Mouse (Mus musculus) CH12.LX (cell line): ENCODE results near the gene Atg10. TPM values are rescaled to one million over a fixed set of nuclear protein-coding genes. Genes with fewer than 3 reads are reported as not detected.

Experiments used
- DNase-seq: peaks from one replicate; pipeline ENCODE4 v3.0.0-alpha.2; 2013; ENCODE audit errors: extremely low read depth
- H3K27ac ChIP-seq: 2 replicates; pipeline ENCODE4 v1.5.1; 2012; ENCODE audit warnings: low read depth, mild to moderate bottlenecking, control low read depth, moderate library complexity; ENCODE audit not compliant: insufficient read depth
- H3K27me3 ChIP-seq: replicated peaks from 2 replicates; pipeline ENCODE3; 2012; ENCODE audit warnings: inconsistent platforms
- H3K36me3 ChIP-seq, 2 experiments: replicated peaks in 1 of 2; 2 replicates each; pipeline versions ENCODE3 to v1.6.1; 2012; ENCODE audit warnings: inconsistent platforms in 1 of 2, low read length in 1 of 2, mild to moderate bottlenecking in 1 of 2, mixed read lengths in 1 of 2, moderate library complexity in 1 of 2; ENCODE audit not compliant: control insufficient read depth in 1 of 2, insufficient read depth in 1 of 2
- H3K4me1 ChIP-seq, 2 experiments: 2 replicates each; pipeline ENCODE4 v1.6.1; 2012; ENCODE audit warnings: inconsistent platforms in 1 of 2, moderate library complexity in 1 of 2; ENCODE audit not compliant: insufficient read depth in 2 of 2, control insufficient read depth in 1 of 2
- H3K4me2 ChIP-seq: 2 replicates; pipeline ENCODE4 v1.6.1; 2012; ENCODE audit warnings: low read depth, mild to moderate bottlenecking, control low read depth; ENCODE audit not compliant: poor library complexity, insufficient read depth, severe bottlenecking
- H3K4me3 ChIP-seq, 3 experiments: fragments of 150-350 bp in 1 of 3; sonication (generic) in 1 of 3; replicated peaks in 1 of 3; 2 replicates each; pipeline versions ENCODE3 to v1.5.1; 2011 to 2012; ENCODE audit warnings: low read depth in 2 of 3, low read length in 2 of 3, mild to moderate bottlenecking in 2 of 3, moderate library complexity in 2 of 3, control low read depth in 1 of 3, improper control_type of control experiment in 1 of 3, inconsistent platforms in 1 of 3, mixed read lengths in 1 of 3; ENCODE audit not compliant: poor library complexity in 1 of 3
- H3K79me2 ChIP-seq: replicated peaks from 2 replicates; pipeline ENCODE4 v1.6.1; 2012; ENCODE audit warnings: mild to moderate bottlenecking, moderate library complexity; ENCODE audit not compliant: control insufficient read depth, poor library complexity, insufficient read depth, severe bottlenecking; ENCODE audit errors: extremely low read depth
- H3K9ac ChIP-seq: 2 replicates; pipeline ENCODE4 v1.6.1; 2012; ENCODE audit warnings: low read depth, mild to moderate bottlenecking, control low read depth, moderate library complexity; ENCODE audit not compliant: insufficient read depth
- H3K9me3 ChIP-seq: replicated peaks from 2 replicates; pipeline ENCODE3; 2012; ENCODE audit warnings: low read length, inconsistent platforms, mixed read lengths
- BHLHE40 ChIP-seq: IDR thresholded peaks from 2 replicates; pipeline ENCODE4 v1.6.1; 2011; ENCODE audit warnings: mild to moderate bottlenecking, low read depth, low read length, improper control_type of control experiment
- CHD1 ChIP-seq: IDR thresholded peaks from 2 replicates; pipeline ENCODE4 v1.6.1; 2012; ENCODE audit warnings: low read depth, low read length, improper control_type of control experiment, inconsistent platforms
- CHD2 ChIP-seq: IDR thresholded peaks from 2 replicates; pipeline ENCODE4 v1.6.1; 2011; ENCODE audit warnings: low read length, improper control_type of control experiment
- CTCF ChIP-seq, 2 experiments: IDR thresholded peaks in 1 of 2; conservative IDR thresholded peaks in 1 of 2; 2 replicates each; pipeline ENCODE4 v1.5.1; 2011 to 2012; ENCODE audit warnings: low read depth in 2 of 2, low read length in 2 of 2, improper control_type of control experiment in 1 of 2, inconsistent platforms in 1 of 2, mild to moderate bottlenecking in 1 of 2, moderate library complexity in 1 of 2
- ETS1 ChIP-seq: conservative IDR thresholded peaks from 2 replicates; pipeline ENCODE4 v1.6.1; 2012; ENCODE audit warnings: low read depth, mild to moderate bottlenecking, inconsistent platforms, low read length, improper control_type of control experiment, moderate library complexity
- GABPA ChIP-seq: IDR thresholded peaks from 2 replicates; pipeline ENCODE4 v1.6.1; 2012; ENCODE audit warnings: low read depth, low read length, improper control_type of control experiment, inconsistent platforms; ENCODE audit not compliant: insufficient replicate concordance
- JUN ChIP-seq: IDR thresholded peaks from 2 replicates; pipeline ENCODE4 v1.6.1; 2011; ENCODE audit warnings: low read depth, mild to moderate bottlenecking, low read length, improper control_type of control experiment, moderate library complexity; ENCODE audit not compliant: insufficient read depth
- KAT2A ChIP-seq: IDR thresholded peaks from 2 replicates; pipeline ENCODE4 v1.6.1; 2012; ENCODE audit warnings: low read length, improper control_type of control experiment, inconsistent platforms; ENCODE audit not compliant: insufficient replicate concordance
- MAFK ChIP-seq: IDR thresholded peaks from 2 replicates; pipeline ENCODE4 v1.6.1; 2011; ENCODE audit warnings: low read length, improper control_type of control experiment; ENCODE audit not compliant: insufficient replicate concordance
- MAZ ChIP-seq: IDR thresholded peaks from 2 replicates; pipeline ENCODE4 v1.6.1; 2012; ENCODE audit warnings: low read depth, mild to moderate bottlenecking, inconsistent platforms, low read length, improper control_type of control experiment, moderate library complexity
- MEF2A ChIP-seq: IDR thresholded peaks from 2 replicates; pipeline ENCODE4 v1.6.1; 2014; ENCODE audit warnings: low read depth, mild to moderate bottlenecking, inconsistent platforms, low read length, improper control_type of control experiment, borderline replicate concordance
- NELFE ChIP-seq: IDR thresholded peaks from 2 replicates; pipeline ENCODE4 v1.6.1; 2011; ENCODE audit warnings: low read depth, low read length, improper control_type of control experiment
- NRF1 ChIP-seq: IDR thresholded peaks from 2 replicates; pipeline ENCODE4 v1.6.1; 2014; ENCODE audit warnings: low read depth, mild to moderate bottlenecking, inconsistent platforms, low read length, improper control_type of control experiment, moderate library complexity
- POLR2AphosphoS2 ChIP-seq: IDR thresholded peaks from 2 replicates; pipeline ENCODE4 v1.6.1; 2011; ENCODE audit warnings: low read depth, low read length, improper control_type of control experiment
- RCOR1 ChIP-seq: conservative IDR thresholded peaks from 2 replicates; pipeline ENCODE4 v1.6.1; 2012; ENCODE audit warnings: low read depth, mild to moderate bottlenecking, inconsistent platforms, low read length, improper control_type of control experiment
- SIN3A ChIP-seq: IDR thresholded peaks from 2 replicates; pipeline ENCODE4 v1.6.1; 2012; ENCODE audit warnings: low read length, improper control_type of control experiment, inconsistent platforms
- SMC3 ChIP-seq: IDR thresholded peaks from 2 replicates; pipeline ENCODE4 v1.6.1; 2011; ENCODE audit warnings: low read depth, low read length, improper control_type of control experiment
- TBP ChIP-seq: conservative IDR thresholded peaks from 2 replicates; pipeline ENCODE4 v1.6.1; 2011; ENCODE audit warnings: low read depth, low read length, improper control_type of control experiment
- TCF12 ChIP-seq: IDR thresholded peaks from 2 replicates; pipeline ENCODE4 v1.6.1; 2014; ENCODE audit warnings: low read depth, mild to moderate bottlenecking, inconsistent platforms, low read length, improper control_type of control experiment
- USF1 ChIP-seq: IDR thresholded peaks from 2 replicates; pipeline ENCODE4 v1.6.1; 2014; ENCODE audit warnings: low read depth, mild to moderate bottlenecking, inconsistent platforms, low read length, improper control_type of control experiment
- ZKSCAN1 ChIP-seq: IDR thresholded peaks from 2 replicates; pipeline ENCODE4 v1.6.1; 2012; ENCODE audit warnings: low read depth, inconsistent platforms, low read length, improper control_type of control experiment, borderline replicate concordance
- ZMIZ1 ChIP-seq: IDR thresholded peaks from 2 replicates; pipeline ENCODE4 v1.6.1; 2012; ENCODE audit warnings: low read depth, mild to moderate bottlenecking, inconsistent platforms, low read length, improper control_type of control experiment
- dilution Hi-C: fragments of 300-500 bp; cut with MboI; formaldehyde crosslinking; loops from 2 replicates; pipeline ENCODE4 v1.14.3; 2020; ENCODE audit warnings: low sequenced_read_pairs; ENCODE audit not compliant: extremely low pct_unique_long_range_greater_than_20kb, extremely low pct_ligation_motif_present
- in situ Hi-C: fragments of 300-500 bp; cut with MboI; formaldehyde crosslinking; loops from 3 replicates; pipeline ENCODE4 v1.14.3; 2019; ENCODE audit warnings: low sequenced_read_pairs, low pct_ligation_motif_present, low pct_unique_long_range_greater_than_20kb, mixed read lengths
- polyA plus RNA-seq: library from polyadenylated mRNA; unstranded; fragments of >175 nt; gene quantifications from 2 replicates; pipeline ENCODE4 v1.2.1, GENCODE M21; 2012; ENCODE audit warnings: low read depth; ENCODE audit not compliant: insufficient read length
- total RNA-seq, 2 experiments: library from RNA; depleted of rRNA; stranded (reverse); fragments of 300-350 nt in 1 of 2; fragments of >200 nt in 1 of 2; gene quantifications; 2 replicates each; pipeline ENCODE4 v1.2.3; 2012 to 2014

The Atg10 gene
- total and polyA plus RNA-seq, 3 experiments = 3.4 to 7.2 (median 4.2) TPM

GRCm38 (mm10) chr13:91040421-91040820 lies 183.3 kb downstream of the Atg10 start:
- Histone ChIP-seq H3K27ac (no peak overlapping the region), H3K4me1 (no peaks in the 10 kb centered on the region; a peak in 1 of 4 replicates), H3K27me3 (no peaks in the 10 kb centered on the region), H3K4me2 (no peak overlapping the region), H3K9me3 (no peaks in the 10 kb centered on the region), H3K4me3 (no peak overlapping the region), H3K9ac (no peak overlapping the region), H3K36me3 (no peaks in the 10 kb centered on the region), H3K79me2 (no peaks in the 10 kb centered on the region)
- dilution Hi-C loops (no loop called here), in situ Hi-C loops (no loop called here)
- DNase-seq = no peak
- no peak for TF ChIP-seq ZMIZ1

GRCm38 (mm10) chr13:91039201-91039807 lies 184.5 kb downstream of the Atg10 start:
- dilution Hi-C loops = no loop called here
- in situ Hi-C loops = no loop called here
- no peak overlapping the region for H3K4me3 ChIP-seq
- H3K9ac ChIP-seq = no peak overlapping the region
- no peaks in the 10 kb centered on the region for H3K9me3 ChIP-seq
- H3K27ac ChIP-seq = no peak overlapping the region
- H3K4me1 ChIP-seq = no peaks in the 10 kb centered on the region; a peak in 1 of 4 replicates
- H3K4me2 ChIP-seq = no peak overlapping the region
- no peaks in the 10 kb centered on the region for H3K36me3 ChIP-seq
- no peaks in the 10 kb centered on the region for H3K27me3 ChIP-seq
- TF ChIP-seq NRF1 = no peak
- no peak for TF ChIP-seq SIN3A
- no peak for TF ChIP-seq CHD2
- no peak for TF ChIP-seq NELFE
- TF ChIP-seq KAT2A = no peak
- no peak for TF ChIP-seq POLR2AphosphoS2
- no peak for TF ChIP-seq USF1
- no peak for DNase-seq
- no peaks in the 10 kb centered on the region for H3K79me2 ChIP-seq

GRCm38 (mm10) chr13:91038636-91039035 lies 185.1 kb downstream of the Atg10 start:
- TF ChIP-seq MAZ (no peak), ETS1 (no peak), CTCF (conservative IDR thresholded peaks at IDR 0.05 in 1 of 2, IDR thresholded peaks at IDR 0.05 in 1 of 2; ENCODE audit: low read depth in 2 of 2, low read length in 2 of 2) (no peak), USF1 (no peak), NELFE (no peak), SMC3 (no peak), BHLHE40 (no peak), GABPA (no peak), MEF2A (no peak), JUN (no peak), NRF1 (no peak), ZKSCAN1 (no peak), POLR2AphosphoS2 (no peak), TCF12 (no peak), TBP (no peak), MAFK (no peak), CHD1 (no peak), RCOR1 (no peak)
- TF ChIP-seq, all 38 proteins: peak for 0
- H3K36me3 ChIP-seq = no peaks in the 10 kb centered on the region
- H3K4me1 ChIP-seq = no peaks in the 10 kb centered on the region; a peak in 1 of 4 replicates
- H3K79me2 ChIP-seq = no peaks in the 10 kb centered on the region
- H3K4me2 ChIP-seq = no peak overlapping the region
- no peak overlapping the region for H3K9ac ChIP-seq
- H3K9me3 ChIP-seq = no peaks in the 10 kb centered on the region
- H3K27ac ChIP-seq = no peak overlapping the region
- dilution Hi-C loops (no loop called here), in situ Hi-C loops (no loop called here)
- DNase-seq = no peak
- no peak overlapping the region for H3K4me3 ChIP-seq
- H3K27me3 ChIP-seq = no peaks in the 10 kb centered on the region
